Mouse (Mus musculus): ENCODE data around the gene Fchsd2. TPM values are rescaled to one million over a fixed set of nuclear protein-coding genes. Genes with fewer than 3 reads are reported as not detected.

Gene Fchsd2
- total RNA-seq (2021): 10 to 100 TPM; 22.8 to 25.3 TPM

GRCm38 (mm10) chr7:101092618-101093017 lies at the start of gene Fchsd2:
Gene Fchsd2 (plus strand): TSS chr7:101092863.
- no peak for DNase-seq
- intact Hi-C loops (cut with DNase I): no loop called here

- intact Hi-C loops (cut with DNase I): no loop called here
Measured at GRCm38 (mm10) chr7:101043846-101044541, 48.7 kb upstream of the Fchsd2 start.

GRCm38 (mm10) chr7:101048247-101048646 lies 44.4 kb upstream of the Fchsd2 start:
- intact Hi-C loops (cut with DNase I): no loop called here
- no peak for DNase-seq

More at GRCm38 (mm10) chr7:101043846-101044541, 48.7 kb upstream of the Fchsd2 start:
- no peak for DNase-seq

GRCm38 (mm10) chr7:101049326-101050087 lies 43.2 kb upstream of the Fchsd2 start:
- intact Hi-C loops (cut with DNase I): loop anchor here (2.0 kb wide), 1 partner anchor 143 kb away; no protein-coding TSS in a partner anchor
- peak; percentile 68 to 79 for DNase-seq

- DNase-seq: peak in 1 of 2 experiments; percentile 58
- intact Hi-C loops (cut with DNase I): loop anchor here (1.0 to 2.0 kb wide), 3 partner anchors 39 to 144 kb away; partner anchors contain the start of gene P2ry2
Measured at GRCm38 (mm10) chr7:101050724-101051550, 41.7 kb upstream of the Fchsd2 start.

- intact Hi-C loops (cut with DNase I): loop anchor here (1.0 to 2.0 kb wide), 4 partner anchors 39 to 145 kb away; partner anchors contain the start of gene P2ry2
- peak; percentile 74 to 78 for DNase-seq
Measured at GRCm38 (mm10) chr7:101051551-101052221, 41.0 kb upstream of the Fchsd2 start.

- intact Hi-C loops (cut with DNase I): no loop called here
- no peak for DNase-seq
Measured at GRCm38 (mm10) chr7:101053136-101053535, 39.5 kb upstream of the Fchsd2 start.

- no peak for DNase-seq
- intact Hi-C loops (cut with DNase I): no loop called here
Measured at GRCm38 (mm10) chr7:101057309-101057708, 35.4 kb upstream of the Fchsd2 start.

- intact Hi-C loops (cut with DNase I): no loop called here
- no peak for DNase-seq
Measured at GRCm38 (mm10) chr7:101059188-101059587, 33.5 kb upstream of the Fchsd2 start.

- intact Hi-C loops (cut with DNase I): loop anchor here (2.0 kb wide), 1 partner anchor 314 kb away; no protein-coding TSS in a partner anchor
- DNase-seq: no peak
Measured at GRCm38 (mm10) chr7:101060476-101060875, 32.2 kb upstream of the Fchsd2 start.

- intact Hi-C loops (cut with DNase I): loop anchor here (1.0 to 2.0 kb wide), 3 partner anchors 169 to 313 kb away; no protein-coding TSS in a partner anchor
- DNase-seq: peak; percentile 90 to 93
Measured at GRCm38 (mm10) chr7:101061381-101061780, 31.3 kb upstream of the Fchsd2 start.

GRCm38 (mm10) chr7:101062246-101062645 lies 30.4 kb upstream of the Fchsd2 start:
- intact Hi-C loops (cut with DNase I): loop anchor here (2.0 kb wide), 1 partner anchor 47 kb away; no protein-coding TSS in a partner anchor
- DNase-seq: peak; percentile 59 to 68

- no peak for DNase-seq
- intact Hi-C loops (cut with DNase I): loop anchor here (2.0 kb wide), 1 partner anchor 45 kb away; no protein-coding TSS in a partner anchor
Measured at GRCm38 (mm10) chr7:101063523-101063922, 29.1 kb upstream of the Fchsd2 start.

- intact Hi-C loops (cut with DNase I): no loop called here
- DNase-seq: no peak
Measured at GRCm38 (mm10) chr7:101064697-101065688, 27.7 kb upstream of the Fchsd2 start.

GRCm38 (mm10) chr7:101066009-101066408 lies 26.7 kb upstream of the Fchsd2 start:
- DNase-seq: no peak
- intact Hi-C loops (cut with DNase I): no loop called here

- no peak for DNase-seq
- intact Hi-C loops (cut with DNase I): no loop called here
Measured at GRCm38 (mm10) chr7:101066650-101067346, 25.9 kb upstream of the Fchsd2 start.

GRCm38 (mm10) chr7:101067521-101067920 lies 25.1 kb upstream of the Fchsd2 start:
- intact Hi-C loops (cut with DNase I): no loop called here

GRCm38 (mm10) chr7:101069271-101069670 lies 23.4 kb upstream of the Fchsd2 start:
- intact Hi-C loops (cut with DNase I): no loop called here
- no peak for DNase-seq

More at GRCm38 (mm10) chr7:101067521-101067920, 25.1 kb upstream of the Fchsd2 start:
- DNase-seq: no peak

Measured in heart, postnatal 36 days (tissue).